Mouse (Mus musculus): ENCODE measurements around the gene Tmem273.

Gene Tmem273

DNA sequence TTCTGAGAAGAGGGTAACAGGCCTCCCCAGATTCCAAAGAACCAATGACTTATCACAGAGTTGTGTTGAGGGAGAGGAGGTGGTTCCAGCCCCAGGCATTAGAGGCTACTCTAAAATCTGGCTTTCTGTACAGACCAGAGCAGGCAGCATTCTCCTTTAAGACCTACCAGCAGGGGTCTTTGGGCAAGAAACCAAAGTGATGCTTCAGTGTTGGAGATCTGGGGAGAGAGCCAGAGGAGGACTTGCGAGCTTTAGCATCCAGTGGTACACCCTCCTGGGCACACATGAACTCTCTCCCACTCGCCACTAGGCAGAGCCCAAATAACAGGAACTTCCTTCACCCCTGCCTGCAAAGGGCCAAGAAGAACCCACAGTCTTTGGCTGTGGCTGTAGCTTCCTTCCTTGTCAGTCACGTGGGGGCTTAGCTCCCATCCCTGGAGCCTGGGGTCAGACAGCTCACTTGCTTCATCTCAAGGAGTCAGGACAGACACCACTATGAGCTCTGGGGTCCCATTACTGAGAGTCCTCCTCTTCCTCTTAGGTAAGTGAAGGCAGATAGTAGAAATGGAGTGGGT lies at the start of gene Tmem273:
Tmem273 (plus strand) TSS at position 408 of the 575 bp plus-strand sequence.
- 77% methylated on average over 3 of the region's 3 CpGs for WGBS

DNA sequence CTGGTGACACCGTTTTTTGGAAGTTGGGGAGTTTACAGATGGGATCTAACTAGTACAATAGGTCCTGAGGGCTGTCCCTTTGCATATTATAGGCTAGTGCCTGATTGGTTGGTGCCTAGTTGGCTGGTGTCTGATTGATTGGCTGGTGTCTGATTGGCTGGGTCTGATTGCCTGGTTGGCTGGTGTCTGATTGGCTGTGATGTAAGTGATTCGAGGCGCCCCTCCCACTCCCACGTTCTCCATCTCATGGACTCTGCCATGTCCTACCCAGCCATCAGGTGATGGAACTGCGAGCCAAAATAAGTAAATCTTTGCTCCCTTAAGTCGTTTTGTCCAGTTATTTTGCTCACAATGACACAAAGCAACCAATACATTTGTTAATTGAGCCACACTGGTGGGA lies 49.2 kb upstream of the Tmem273 start:
- WGBS = 82% methylated on average over 6 of the region's 6 CpGs

DNA sequence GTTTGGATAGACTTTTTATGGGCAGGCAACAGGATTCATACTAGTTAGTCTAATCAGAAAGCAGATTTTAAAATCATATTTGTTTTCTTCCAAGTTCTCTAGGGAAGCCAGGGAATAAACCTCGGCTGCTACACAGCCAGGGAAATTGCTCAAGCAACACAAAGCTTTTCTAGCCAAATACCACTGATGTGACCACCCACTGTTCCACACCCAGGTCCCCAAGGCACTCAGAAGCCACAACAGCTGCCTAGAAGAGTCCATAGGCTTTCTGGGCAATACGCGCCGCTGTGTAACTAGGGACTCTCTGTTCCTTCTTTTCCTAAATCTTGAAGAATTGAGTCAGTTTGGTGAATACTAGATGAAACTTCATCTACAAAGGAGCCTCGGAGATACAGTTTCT lies 47.2 kb upstream of the Tmem273 start:
- WGBS = 82% methylated on average over 5 of the region's 5 CpGs

DNA sequence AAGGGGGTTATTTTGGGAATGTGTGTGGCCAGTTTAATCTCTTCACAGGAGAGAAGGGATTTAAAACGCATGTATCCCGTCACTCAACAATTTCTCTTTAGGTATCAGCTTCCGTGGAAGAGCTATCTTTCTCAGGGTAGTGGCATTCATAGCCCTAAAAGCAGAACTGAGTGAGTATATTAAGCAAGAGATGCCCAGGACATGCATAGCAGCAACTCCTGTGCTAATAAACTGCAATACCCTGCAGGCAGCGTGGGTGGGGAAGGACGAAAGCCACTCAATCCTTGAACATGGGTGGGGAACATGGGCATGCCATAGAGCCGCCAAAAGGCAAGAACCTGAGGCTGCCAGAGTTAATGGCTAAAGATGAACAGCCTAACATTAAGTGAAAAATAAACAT lies 37.2 kb upstream of the Tmem273 start:
- 74% methylated on average over 6 of the region's 6 CpGs for WGBS

DNA sequence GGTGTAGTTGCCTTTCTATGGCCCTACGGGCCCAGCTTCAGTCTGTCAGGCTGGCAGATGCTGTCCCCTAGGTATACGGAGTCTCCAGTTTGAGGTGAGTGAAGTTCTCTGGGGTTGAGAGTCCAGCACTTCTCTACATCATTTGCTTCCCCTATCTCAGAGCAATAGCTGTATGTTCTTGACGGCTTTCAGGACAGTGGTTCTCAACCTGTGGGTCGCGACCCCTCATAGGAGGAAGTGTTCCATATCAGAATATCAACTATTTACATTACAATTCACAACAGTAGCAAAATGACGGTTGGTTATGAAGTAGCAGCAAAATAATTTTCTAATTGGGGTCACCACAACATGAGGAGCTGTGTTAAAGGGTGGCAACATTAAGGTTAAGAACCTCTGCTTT lies 35.0 kb upstream of the Tmem273 start:
- 90% methylated on average over 6 of the region's 6 CpGs for WGBS

DNA sequence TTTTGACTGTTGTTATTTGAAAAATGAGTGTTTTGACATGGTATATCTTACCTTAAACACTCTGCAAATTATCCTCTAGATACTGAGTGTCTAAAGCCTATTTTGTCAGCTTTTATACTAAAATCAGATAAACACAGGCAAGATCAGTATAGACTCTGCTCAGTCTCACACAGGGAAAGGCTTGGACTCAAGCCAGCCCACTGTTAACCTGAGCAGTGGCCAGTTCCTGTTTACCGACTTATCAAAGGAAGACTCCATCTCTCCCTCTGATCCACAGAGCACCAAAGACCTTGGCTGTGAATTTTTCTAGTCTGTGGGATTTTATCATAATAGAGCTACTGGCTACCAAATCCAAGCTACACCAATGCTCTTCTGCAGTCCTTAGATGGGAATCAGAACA lies 31.5 kb upstream of the Tmem273 start:
- WGBS = 65% methylated on average over 1 of the region's 1 CpGs

DNA sequence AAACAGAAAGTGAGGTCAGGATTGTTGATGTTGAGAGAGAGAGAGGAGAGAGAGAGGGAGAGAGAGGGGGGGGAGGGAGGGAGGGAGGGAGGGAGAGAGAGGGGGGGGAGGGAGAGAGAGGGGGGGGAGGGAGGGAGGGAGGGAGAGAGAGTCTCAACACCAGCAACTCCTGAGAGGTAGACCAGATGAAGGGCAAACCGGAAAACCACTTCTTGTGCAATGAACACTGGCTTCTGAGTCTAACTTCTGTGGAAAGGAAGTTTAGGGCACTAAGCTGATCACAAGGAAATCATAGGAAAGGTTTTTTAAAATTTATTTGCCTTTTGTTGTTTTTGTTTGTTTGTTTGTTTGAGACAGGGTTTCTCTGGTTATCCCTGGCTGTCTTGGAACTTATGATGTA lies 23.6 kb upstream of the Tmem273 start:
- whole genome bisulfite sequencing = 89% methylated on average over 1 of the region's 1 CpGs

DNA sequence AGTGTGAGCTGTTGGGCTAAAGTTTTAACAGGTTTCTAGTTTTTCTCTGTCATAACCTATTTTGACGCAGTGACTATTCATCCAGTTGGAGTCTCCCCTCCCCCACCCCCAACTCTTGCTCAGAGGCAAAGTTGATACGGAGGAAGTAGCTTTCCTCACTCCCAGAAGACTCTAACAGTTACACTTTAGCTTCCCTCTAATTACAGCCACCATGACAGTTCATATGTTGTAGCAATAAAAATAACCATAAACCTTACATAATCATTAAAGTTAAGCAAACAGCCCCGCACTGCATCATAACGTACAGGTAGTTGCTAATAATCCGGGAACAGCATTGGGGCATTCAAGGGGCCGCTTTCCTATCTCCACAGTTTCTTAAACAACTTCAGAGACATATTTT lies 15.2 kb upstream of the Tmem273 start:
- 83% methylated on average over 6 of the region's 6 CpGs for WGBS

DNA sequence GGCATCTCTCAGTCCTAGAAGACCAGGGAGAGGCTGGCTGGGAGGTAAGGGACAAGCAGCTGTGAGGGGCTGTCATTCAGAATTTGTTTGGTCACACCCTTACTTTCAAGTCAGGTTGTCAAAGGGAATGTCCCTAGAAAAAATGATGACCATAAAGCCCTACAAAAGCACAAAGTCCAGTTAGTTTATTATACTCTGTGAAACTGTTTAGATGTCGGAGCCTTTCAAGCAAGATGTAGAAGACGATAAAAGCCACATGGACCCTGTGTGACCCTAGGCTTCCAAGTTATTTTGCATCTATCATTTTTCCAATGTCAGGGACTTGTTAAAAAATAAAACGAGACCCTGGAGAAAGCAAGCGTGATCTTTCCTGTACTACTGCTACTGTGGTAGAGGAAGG lies 13.7 kb upstream of the Tmem273 start:
- 90% methylated on average over 4 of the region's 4 CpGs for WGBS

DNA sequence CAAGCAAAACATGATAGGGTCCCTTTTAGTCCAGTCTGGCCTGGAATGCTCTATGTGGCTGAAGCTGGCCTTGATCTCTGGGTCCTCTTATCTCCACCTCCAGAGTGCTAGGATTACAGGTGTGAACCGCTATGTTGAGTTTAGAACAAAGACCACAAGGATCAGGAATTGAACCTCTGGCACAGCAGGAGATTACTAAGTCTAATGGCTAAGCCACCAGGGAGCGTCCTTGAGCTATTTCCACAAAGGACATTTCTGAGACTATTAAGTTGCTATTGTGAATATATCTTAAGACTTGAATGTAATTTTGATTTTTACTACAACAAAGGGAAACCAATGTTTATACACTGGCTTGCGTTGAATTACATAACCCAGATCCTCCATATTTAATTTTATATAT lies 13.0 kb upstream of the Tmem273 start:
- WGBS = 63% methylated on average over 3 of the region's 3 CpGs

DNA sequence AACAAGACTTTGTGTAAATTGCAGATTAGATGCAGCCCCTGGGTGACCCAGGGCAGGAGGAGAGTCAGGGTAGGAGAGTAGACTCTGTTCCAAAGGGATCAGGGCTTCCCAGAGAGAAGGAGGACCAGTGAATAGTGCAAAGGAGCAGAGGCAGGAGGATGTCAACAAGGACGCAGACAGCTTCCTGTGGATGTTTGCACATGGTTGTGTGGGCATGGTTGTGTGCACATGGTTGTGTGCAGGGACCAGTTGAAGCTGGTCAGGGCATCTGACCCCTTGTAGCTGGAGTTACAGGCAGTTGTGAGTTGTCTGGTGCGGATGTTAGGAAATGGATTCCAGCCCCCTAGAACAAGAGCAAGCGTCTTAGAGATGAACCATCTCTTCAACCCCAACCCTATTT lies 12.3 kb upstream of the Tmem273 start:
- WGBS = 84% methylated on average over 3 of the region's 3 CpGs

DNA sequence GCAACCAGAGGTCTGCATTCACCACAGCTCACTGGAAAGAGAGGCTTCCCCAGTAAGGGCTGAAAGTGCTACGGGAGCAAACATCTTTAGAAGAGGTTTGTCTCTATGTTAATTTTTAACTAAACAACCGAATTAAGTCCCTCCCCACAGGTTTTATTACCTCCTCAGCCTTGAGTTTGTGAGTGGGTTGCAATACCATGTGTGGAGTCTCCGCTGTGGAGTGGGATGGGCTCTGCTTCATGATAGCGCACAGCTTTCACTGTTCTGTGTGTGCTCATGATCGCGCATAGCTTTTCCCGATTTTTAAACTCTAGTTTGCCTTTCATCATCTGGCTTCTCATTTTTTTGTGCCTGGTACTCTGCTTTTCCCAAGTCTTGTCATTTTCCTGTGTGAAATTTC lies 9.7 kb upstream of the Tmem273 start:
- WGBS = 83% methylated on average over 7 of the region's 7 CpGs

DNA sequence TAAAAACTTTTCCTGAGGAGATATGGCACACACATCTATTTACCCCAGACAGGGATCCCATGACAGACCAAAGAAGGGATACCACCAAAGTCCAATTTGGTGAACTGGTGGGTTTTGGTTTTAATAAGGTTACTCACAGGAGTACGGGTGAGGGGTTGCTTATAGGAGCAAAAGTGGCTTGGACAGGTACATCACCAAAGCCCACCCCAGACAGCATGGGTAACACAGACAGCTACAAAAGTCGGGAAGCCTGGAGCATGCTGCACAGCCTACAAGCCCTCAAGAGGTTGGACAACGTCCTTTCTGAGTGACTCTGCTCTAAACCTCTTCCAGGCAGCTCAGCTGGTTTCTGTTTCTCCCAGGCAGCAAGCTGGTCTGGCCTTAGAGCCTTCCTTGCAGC lies 7.4 kb upstream of the Tmem273 start:
- WGBS = 96% methylated on average over 3 of the region's 3 CpGs

DNA sequence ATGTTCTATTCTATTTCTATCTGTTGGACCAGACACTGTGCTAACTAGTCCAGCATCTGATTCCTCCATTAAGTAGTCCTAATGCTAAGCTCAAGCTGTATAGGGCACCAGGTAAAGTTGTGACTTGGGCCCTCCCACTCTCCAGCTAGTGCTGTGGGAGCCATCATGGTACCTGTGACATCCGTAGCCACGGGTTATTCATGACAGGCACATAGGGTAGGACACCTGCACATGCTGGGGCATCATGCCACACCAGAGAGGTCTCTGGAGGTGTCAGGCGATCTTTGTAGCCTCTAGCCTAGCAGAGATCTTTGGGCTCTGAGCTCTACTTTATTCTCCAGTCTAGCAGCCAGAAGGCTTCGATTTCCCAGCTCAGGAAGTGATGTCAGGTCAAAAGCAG lies 2.9 kb upstream of the Tmem273 start:
- 88% methylated on average over 4 of the region's 4 CpGs for WGBS

DNA sequence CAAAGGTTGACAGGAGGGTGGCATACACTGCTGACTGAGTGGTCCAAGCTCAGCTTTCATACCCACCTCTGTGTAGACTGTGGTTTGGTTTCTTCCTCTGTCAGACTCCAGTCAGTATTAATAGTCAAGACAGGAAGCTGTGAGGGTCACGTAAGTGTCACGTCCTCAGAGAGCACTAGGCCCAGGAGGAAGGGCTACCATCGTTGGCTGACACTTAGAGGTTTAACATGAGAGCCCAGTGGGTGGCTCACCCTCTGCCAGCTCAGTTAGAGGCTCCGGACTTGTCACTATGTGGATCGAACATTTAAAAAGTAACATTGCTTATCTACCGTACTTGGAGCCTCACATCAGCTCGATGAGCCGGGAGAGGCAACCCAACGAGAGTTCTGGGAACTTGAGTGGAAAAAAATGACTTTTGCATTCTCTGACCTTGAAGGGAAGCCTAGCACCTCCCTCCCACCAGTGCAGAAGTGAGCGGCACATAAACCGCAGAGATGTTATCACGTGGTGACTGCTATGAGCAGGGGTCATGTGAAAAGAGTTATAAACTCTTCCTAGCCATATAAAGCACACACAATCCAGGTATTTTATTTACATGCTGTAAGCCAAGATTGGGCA lies 1.5 kb upstream of the Tmem273 start:
- WGBS = 84% methylated on average over 12 of the region's 12 CpGs

DNA sequence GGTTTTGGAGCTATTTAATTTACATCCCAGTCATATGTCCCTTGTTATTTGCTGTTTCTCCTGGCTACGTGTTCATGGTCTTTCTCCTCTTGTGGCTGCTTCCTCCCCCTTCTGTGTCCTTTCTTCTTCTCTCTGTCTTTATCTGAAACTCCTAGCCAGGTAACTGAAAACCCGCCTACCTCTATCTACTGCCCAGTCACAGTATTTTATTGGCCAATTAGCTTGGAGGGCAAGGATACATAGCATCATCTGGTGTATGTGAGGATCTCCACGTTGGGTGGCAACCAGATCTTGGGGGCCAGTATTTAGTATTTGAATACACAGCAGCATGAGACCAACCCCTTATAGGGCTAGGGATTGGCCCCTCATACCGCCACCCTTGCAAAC lies 1.0 kb upstream of the Tmem273 start:
- WGBS = 83% methylated on average over 4 of the region's 4 CpGs

DNA sequence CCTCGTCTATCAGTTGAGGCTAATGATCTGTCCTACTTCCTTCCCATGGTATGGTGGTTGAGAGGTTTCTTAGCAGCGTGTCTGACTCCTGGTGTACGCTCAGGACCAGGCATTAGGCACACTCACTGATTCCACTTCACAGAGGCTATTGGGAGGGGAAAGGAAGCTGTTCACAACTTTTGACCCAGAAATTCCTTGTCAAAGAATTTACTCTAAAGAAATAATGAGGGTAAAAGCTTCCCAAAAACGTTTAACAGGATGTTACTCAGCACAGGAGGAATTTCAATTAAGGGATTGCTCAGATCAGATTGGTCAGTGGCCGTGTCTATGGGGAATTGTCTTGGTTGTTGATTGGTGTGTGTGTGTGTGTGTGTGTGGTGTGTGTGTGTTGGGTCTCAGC lies 1.9 kb downstream of the Tmem273 start:
- WGBS = 73% methylated on average over 5 of the region's 5 CpGs

DNA sequence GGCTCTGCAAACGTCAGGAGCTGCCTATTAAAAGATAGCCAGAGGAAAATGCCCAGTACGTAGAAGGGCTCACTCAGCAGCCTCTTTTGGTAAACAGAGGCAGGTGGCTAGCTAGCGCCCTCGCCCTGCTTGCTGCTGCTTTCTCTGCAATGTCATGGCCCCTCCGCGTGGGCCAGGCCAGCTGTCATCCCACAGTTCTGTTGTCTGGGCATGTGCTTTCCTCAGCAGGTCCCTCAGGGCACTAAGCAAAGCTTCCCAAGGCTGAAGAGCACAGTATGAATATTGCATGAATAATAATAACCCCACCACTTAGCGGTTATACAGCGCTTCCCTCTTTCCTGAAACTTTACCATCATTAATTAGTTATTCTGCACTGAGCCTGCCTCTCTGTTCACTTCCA lies 10.6 kb downstream of the Tmem273 start:
- 78% methylated on average over 8 of the region's 8 CpGs for WGBS

DNA sequence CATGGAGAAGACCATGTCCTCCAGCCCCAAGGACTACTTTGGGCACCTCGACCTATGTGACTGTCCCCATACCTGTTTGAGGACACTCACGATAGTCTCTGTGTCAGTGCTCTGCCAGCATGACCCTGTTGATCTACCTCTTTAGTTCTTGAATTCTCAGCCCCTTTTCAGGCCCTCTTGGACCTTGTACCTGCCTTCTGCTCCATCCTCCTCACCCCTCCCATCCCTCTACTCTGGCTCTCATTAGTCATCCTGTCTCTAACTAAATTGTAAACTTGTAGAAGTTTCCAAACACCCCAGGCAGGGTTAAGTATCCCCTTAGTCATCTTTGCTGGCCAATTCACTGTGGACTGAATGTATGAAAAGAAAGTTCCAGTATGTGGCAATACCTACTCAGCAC lies 12.0 kb downstream of the Tmem273 start:
- 89% methylated on average over 2 of the region's 2 CpGs for WGBS

DNA sequence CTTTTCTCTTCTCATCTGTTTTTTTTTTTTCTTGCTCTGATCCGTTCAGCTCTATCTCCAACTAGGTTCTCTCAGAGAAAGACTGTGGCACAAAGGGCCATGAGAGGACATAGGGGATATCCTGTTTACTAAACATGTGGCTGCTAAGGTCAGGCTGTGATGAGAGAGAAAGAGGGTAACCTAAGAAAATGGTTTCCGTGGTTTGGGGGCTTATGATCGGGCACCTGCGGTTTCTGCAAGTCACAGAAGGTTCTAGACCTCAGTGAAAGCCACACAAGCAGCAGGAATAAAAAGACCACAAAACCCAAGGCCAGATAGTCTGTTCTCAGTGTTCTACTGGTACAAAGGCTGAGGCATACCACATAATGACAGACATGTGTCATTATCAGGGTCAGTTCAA lies 12.6 kb downstream of the Tmem273 start:
- WGBS = 87% methylated on average over 4 of the region's 4 CpGs

DNA sequence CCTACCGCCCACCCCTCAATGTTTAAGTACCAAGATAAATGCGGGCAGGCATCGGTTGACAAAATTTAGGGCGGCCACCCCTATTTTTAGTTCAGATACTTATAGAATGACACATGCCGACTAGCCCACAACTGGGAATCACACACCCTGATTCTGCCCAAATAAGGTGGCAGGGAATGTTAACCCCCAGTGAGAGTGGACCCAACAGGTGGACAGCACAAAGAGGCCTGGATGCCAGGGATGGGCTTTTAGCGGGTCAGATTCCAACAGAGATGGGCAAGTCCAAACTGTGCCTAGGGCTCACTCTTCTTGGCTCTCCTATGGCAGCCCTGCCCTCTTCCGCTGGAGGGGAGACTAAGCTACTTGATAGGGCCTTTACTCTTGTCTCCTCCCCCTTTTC lies 14.3 kb downstream of the Tmem273 start:
- 71% methylated on average over 7 of the region's 7 CpGs for WGBS

DNA sequence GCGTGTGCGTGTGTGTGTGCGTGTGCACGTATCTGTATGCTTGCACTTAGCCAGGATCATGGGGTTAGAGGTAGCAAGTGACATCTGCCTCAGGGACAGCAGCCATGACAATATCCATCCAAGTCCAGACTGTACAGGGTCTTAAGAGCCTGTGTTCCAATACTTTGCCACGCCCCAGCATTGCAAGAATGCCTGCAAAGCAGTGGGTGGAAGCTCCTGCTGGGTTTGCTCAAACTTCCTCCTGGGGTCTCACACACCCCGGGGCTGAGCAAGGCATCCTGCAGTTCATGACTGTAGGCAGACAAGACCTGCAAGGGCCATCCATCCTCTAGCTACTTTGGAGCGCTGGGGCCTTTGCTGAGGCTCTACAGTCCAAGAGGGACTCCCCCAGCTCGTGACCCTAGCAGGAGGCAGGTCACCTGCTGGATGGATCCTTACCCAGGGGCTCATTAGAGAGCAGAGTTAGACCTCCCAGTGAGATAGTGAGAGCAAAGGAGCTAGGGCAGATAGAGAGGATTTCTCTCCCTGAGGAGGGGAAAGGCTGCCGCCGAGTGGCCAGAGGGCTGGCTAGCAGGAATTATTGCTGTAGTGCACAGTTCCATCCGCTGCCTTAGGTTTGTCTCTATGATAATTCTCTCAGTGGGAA lies 15.4 kb downstream of the Tmem273 start:
- 74% methylated on average over 11 of the region's 11 CpGs for WGBS

DNA sequence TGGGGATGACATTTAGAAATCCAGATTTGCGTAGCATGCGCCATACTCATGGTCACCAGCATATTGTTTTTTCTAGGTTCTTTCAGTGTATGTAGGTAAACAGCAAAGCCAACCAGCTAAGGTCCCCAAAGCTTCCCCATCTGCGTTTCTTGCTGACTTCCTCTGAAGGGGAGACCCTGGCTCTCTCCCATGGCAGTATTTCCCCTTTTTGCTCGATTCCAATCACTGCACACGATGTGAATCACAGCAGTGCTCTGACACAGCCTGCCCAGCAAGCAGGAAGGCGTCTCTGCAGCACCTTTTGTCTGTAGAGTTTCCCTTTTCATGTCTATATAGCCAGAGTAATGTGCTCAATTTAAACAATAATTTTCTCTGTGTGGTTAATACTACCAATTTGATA lies 26.7 kb downstream of the Tmem273 start:
- 74% methylated on average over 6 of the region's 6 CpGs for WGBS

DNA sequence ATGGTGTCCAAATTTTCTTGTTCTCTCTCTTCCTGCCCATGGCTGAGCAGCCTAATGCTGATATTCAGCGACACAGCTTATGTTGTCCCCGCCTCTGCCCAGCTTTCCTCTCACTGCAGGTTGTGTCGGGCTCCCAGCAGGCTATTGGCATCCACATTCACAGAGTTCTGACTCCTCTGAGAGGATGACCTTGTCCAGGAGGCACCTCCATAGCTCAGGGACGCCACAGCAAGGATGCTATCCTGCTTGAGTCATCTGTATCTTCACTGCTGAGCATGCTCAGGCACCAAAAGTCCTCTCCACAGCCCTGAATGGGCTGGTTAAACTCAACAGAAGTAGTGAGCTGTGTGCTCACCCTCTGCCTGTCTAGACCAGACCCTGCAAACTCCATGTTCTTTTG lies 29.2 kb downstream of the Tmem273 start:
- 79% methylated on average over 4 of the region's 4 CpGs for WGBS
